Mouse (Mus musculus) stomach, embryonic 14.5 days (tissue): ENCODE measurements around the gene Mtmr14. TPM values are rescaled to one million over a fixed set of nuclear protein-coding genes. Genes with fewer than 3 reads are reported as not detected.
A peak's percentile ranks its signal among the peaks of the same experiment; 100 is the strongest.

Experiments
- ATAC-seq: fragments of 200-750 bp; cut with Nextera tagmentation; 2 replicates; pipeline ENCODE4 v1.8.0; 2017; ENCODE audit warnings: low read depth, moderate TSS enrichment; ENCODE audit not compliant: insufficient number of reproducible peaks, insufficient read depth, low FRiP score
- H3K27ac ChIP-seq: fragments of 300-500 bp; sonication (generic); 2 replicates; pipeline ENCODE4 v1.5.1; 2014; ENCODE audit warnings: mild to moderate bottlenecking, low read length, moderate library complexity, mixed read lengths
- H3K27me3 ChIP-seq: fragments of 300-500 bp; sonication (generic); 2 replicates; pipeline ENCODE4 v1.6.1; 2014; ENCODE audit warnings: low read length, control low read depth, mixed read lengths; ENCODE audit not compliant: control insufficient read depth, insufficient read depth
- H3K36me3 ChIP-seq: fragments of 300-500 bp; sonication (generic); 2 replicates; pipeline ENCODE4 v1.6.1; 2014; ENCODE audit warnings: mild to moderate bottlenecking, control low read depth, low read length, moderate library complexity, mixed read lengths; ENCODE audit not compliant: control insufficient read depth, insufficient read depth
- H3K4me1 ChIP-seq: fragments of 300-500 bp; sonication (generic); 2 replicates; pipeline ENCODE4 v1.6.1; 2014; ENCODE audit warnings: low read length, control low read depth, mixed read lengths; ENCODE audit not compliant: control insufficient read depth, insufficient read depth
- H3K4me2 ChIP-seq: fragments of 300-500 bp; sonication (generic); replicated peaks from 2 replicates; pipeline ENCODE4 v1.6.1; 2014; ENCODE audit warnings: low read depth, low read length, control low read depth
- H3K4me3 ChIP-seq: fragments of 300-500 bp; sonication (generic); 2 replicates; pipeline ENCODE4 v1.5.1; 2014; ENCODE audit warnings: low read depth, low read length, control low read depth
- H3K9ac ChIP-seq: fragments of 300-500 bp; sonication (generic); replicated peaks from 2 replicates; pipeline ENCODE4 v1.6.1; 2014; ENCODE audit warnings: low read depth, mild to moderate bottlenecking, control low read depth, low read length, moderate library complexity, mixed read lengths
- H3K9me3 ChIP-seq: fragments of 300-500 bp; sonication (generic); 2 replicates; pipeline ENCODE4 v1.6.1; 2016; ENCODE audit warnings: low read depth, low read length, control low read depth; ENCODE audit not compliant: control insufficient read depth
- WGBS: fragments of 180-500 bp; shearing (Covaris S2); extraction: QIAGEN DNeasy Blood & Tissue Kit; methylation state at CpG from one replicate; pipeline ENCODE4 v1.1.7; 2014; 5-methylcytosine and 5-hydroxymethylcytosine counted together
- polyA plus RNA-seq: library from polyadenylated mRNA; unstranded; fragments of >200 nt; fragmentation: Nextera tagmentation; extraction: Ambion mirVana; gene quantifications from 2 replicates; pipeline ENCODE4 v1.2.1, GENCODE M21; 2014

Gene Mtmr14
- polyA plus RNA-seq, 1 experiment from 2014 or later = 33.2 TPM

GRCm38 (mm10) chr6:113235141-113235540, 2.5 kb upstream of the Mtmr14 start:
- WGBS = 62% methylated on average over 5 of the region's 5 CpGs
- no peaks in the 10 kb centered on the region for H3K27me3 ChIP-seq
- ATAC-seq = no peak

GRCm38 (mm10) chr6:113238442-113238841, 799 bp downstream of the Mtmr14 start:
- H3K4me2 ChIP-seq = peak overlapping the region; percentile 66
- H3K9me3 ChIP-seq = no peaks in the 10 kb centered on the region
- H3K4me1 ChIP-seq = peaks cover 10% of the 10 kb centered on the region
- H3K4me3 ChIP-seq = peak overlapping the region; percentile 92
- peaks cover 9% of the 10 kb centered on the region; the same call in 1 of the 2 replicates for H3K36me3 ChIP-seq
- no peak overlapping the region for H3K27ac ChIP-seq
- ATAC-seq = no peak
- no peaks in the 10 kb centered on the region for H3K27me3 ChIP-seq
- 37% methylated on average over 6 of the region's 6 CpGs for WGBS
- peak overlapping the region; percentile 67 for H3K9ac ChIP-seq

More at GRCm38 (mm10) chr6:113235141-113235540, 2.5 kb upstream of the Mtmr14 start:
- Histone ChIP-seq H3K9me3 (no peaks in the 10 kb centered on the region), H3K4me2 (no peak overlapping the region), H3K4me1 (peaks cover 10% of the 10 kb centered on the region), H3K4me3 (no peak overlapping the region), H3K36me3 (peaks cover under 1% of the 10 kb centered on the region; the same call in 1 of the 2 replicates), H3K9ac (no peak overlapping the region), H3K27ac (no peak overlapping the region)

GRCm38 (mm10) chr6:113242753-113243152, 5.1 kb downstream of the Mtmr14 start:
- Histone ChIP-seq H3K27me3 (no peaks in the 10 kb centered on the region), H3K4me3 (no peak overlapping the region), H3K9me3 (no peaks in the 10 kb centered on the region), H3K4me2 (no peak overlapping the region), H3K9ac (no peak overlapping the region), H3K4me1 (peaks cover 10% of the 10 kb centered on the region), H3K36me3 (peaks cover 12% of the 10 kb centered on the region; the same call in 1 of the 2 replicates), H3K27ac (no peak overlapping the region)
- ATAC-seq = no peak
- 82% methylated on average over 1 of the region's 1 CpGs for WGBS

GRCm38 (mm10) chr6:113245585-113245984, 7.9 kb downstream of the Mtmr14 start:
- Histone ChIP-seq H3K4me1 (no peaks in the 10 kb centered on the region), H3K4me3 (no peak overlapping the region), H3K36me3 (peaks cover 15% of the 10 kb centered on the region; the same call in 1 of the 2 replicates), H3K9me3 (no peaks in the 10 kb centered on the region), H3K9ac (no peak overlapping the region), H3K27ac (no peak overlapping the region), H3K27me3 (no peaks in the 10 kb centered on the region), H3K4me2 (no peak overlapping the region)
- no peak for ATAC-seq
- 85% methylated on average over 2 of the region's 2 CpGs for WGBS

GRCm38 (mm10) chr6:113250786-113251185, 13.1 kb downstream of the Mtmr14 start:
- Histone ChIP-seq H3K27me3 (no peaks in the 10 kb centered on the region), H3K4me3 (no peak overlapping the region), H3K36me3 (peaks cover 33% of the 10 kb centered on the region), H3K4me2 (no peak overlapping the region), H3K27ac (no peak overlapping the region), H3K4me1 (no peaks in the 10 kb centered on the region), H3K9me3 (no peaks in the 10 kb centered on the region), H3K9ac (no peak overlapping the region)
- ATAC-seq = no peak
- 87% methylated on average over 5 of the region's 5 CpGs for whole genome bisulfite sequencing

- Histone ChIP-seq H3K27ac (no peak overlapping the region), H3K9ac (no peak overlapping the region), H3K4me3 (no peak overlapping the region), H3K9me3 (no peaks in the 10 kb centered on the region), H3K4me1 (no peaks in the 10 kb centered on the region), H3K36me3 (peaks cover 42% of the 10 kb centered on the region), H3K4me2 (no peak overlapping the region), H3K27me3 (no peaks in the 10 kb centered on the region)
- no peak for ATAC-seq
These were observed 14.3 kb downstream of the Mtmr14 start for GRCm38 (mm10) chr6:113251921-113252320.

GRCm38 (mm10) chr6:113254899-113255298, 17.3 kb downstream of the Mtmr14 start:
- H3K4me2 ChIP-seq = no peak overlapping the region
- no peaks in the 10 kb centered on the region for H3K27me3 ChIP-seq
- no peak for ATAC-seq
- H3K27ac ChIP-seq = no peak overlapping the region
- H3K9me3 ChIP-seq = no peaks in the 10 kb centered on the region
- H3K9ac ChIP-seq = no peak overlapping the region
- H3K4me1 ChIP-seq = no peaks in the 10 kb centered on the region
- peaks cover 55% of the 10 kb centered on the region for H3K36me3 ChIP-seq
- H3K4me3 ChIP-seq = no peak overlapping the region

- ATAC-seq = no peak
- H3K9me3 ChIP-seq = no peaks in the 10 kb centered on the region
- no peak overlapping the region for H3K4me2 ChIP-seq
- H3K4me1 ChIP-seq = no peaks in the 10 kb centered on the region
- H3K36me3 ChIP-seq = peaks cover 64% of the 10 kb centered on the region
- no peak overlapping the region for H3K27ac ChIP-seq
- no peaks in the 10 kb centered on the region for H3K27me3 ChIP-seq
- 89% methylated on average over 8 of the region's 8 CpGs for WGBS
- H3K9ac ChIP-seq = no peak overlapping the region
- no peak overlapping the region for H3K4me3 ChIP-seq
These were observed 23.7 kb downstream of the Mtmr14 start for GRCm38 (mm10) chr6:113261174-113261858.

- H3K4me3 ChIP-seq = no peak overlapping the region
- H3K27me3 ChIP-seq = no peaks in the 10 kb centered on the region
- no peak overlapping the region for H3K27ac ChIP-seq
- no peaks in the 10 kb centered on the region for H3K9me3 ChIP-seq
- 90% methylated on average over 6 of the region's 6 CpGs for WGBS
- H3K4me2 ChIP-seq = no peak overlapping the region
- peaks cover 72% of the 10 kb centered on the region for H3K36me3 ChIP-seq
- no peak for ATAC-seq
- H3K4me1 ChIP-seq = no peaks in the 10 kb centered on the region
- H3K9ac ChIP-seq = no peak overlapping the region
These were observed 25.9 kb downstream of the Mtmr14 start for GRCm38 (mm10) chr6:113263531-113263930.
